Mouse (Mus musculus): ENCODE measurements around the gene Arrdc5.

Arrdc5 gene

GRCm38 (mm10) chr17:56256239-56256881, 43.7 kb downstream of the Arrdc5 start, which contains the start of gene Fem1a:
Gene Fem1a (plus strand): TSS chr17:56256810.
- DNase-seq (ENCODE audit: low spot score in 2 of 2): peak; percentile 97 to 98

DNA sequence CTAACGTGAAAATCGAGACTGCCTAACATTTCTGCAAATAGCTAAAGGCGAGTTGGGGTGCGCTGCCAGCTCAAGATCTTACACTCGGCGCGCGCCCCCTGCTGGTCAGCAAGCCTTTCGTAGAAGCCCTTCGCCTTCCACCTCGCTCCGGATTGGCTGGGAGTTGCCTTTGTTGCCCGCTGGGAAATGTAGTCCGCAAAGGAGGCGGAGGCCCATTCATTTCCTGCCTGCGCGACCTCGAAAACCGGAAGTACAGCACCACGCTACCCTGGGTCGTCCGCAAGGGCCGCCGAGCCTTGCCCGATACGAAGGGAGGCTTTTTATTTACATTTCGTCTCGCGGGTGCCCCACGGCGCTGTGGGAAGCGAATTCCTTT, 44.2 kb downstream of the Arrdc5 start:
- DNase-seq (ENCODE audit: low spot score in 2 of 2): peak; percentile 96 to 99

- peak in 1 of 2 experiments; percentile 69 for DNase-seq (ENCODE audit: low spot score in 2 of 2)
These were observed 44.7 kb downstream of the Arrdc5 start for GRCm38 (mm10) chr17:56255429-56255828.

- no peak for DNase-seq (ENCODE audit: low spot score in 2 of 2)
These were observed 45.4 kb downstream of the Arrdc5 start for GRCm38 (mm10) chr17:56254695-56255094.

DNA sequence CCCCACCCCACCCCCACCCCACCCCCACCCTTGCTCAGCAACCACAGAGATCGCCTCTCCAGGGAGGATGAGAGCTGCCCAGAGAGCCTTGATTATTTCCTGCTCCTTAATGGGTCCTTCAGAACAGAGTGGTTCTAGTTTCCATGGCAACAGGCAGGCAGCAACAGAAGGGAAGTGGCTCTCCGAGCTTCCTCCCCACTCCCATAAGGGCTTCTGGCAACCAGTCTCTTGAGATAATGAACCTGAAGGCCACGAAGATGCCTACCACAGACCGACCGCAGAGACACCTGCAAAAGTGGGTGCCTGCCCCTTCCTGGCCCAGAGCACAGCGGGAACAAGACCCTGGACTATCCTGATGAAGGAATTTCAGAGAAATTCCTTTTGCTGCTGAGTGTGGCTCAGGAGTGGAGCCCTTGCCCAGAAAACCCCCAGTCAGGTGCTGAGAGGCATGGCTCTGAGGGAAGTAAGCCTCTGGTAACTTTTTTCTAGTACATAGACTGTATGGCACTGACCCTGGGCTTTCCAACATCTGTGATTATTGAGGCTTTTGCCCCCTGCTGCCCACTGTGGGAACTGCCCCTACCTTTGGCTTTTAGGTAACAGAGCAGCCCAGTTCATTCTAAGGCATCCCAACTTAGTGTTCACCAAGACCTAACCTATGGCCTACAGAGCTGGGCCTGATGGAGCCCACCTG, 48.8 kb downstream of the Arrdc5 start:
- peak in 1 of 2 experiments; percentile 85 for DNase-seq (ENCODE audit: low spot score in 2 of 2)

- no peak for DNase-seq (ENCODE audit: low spot score in 2 of 2)
These were observed 54.5 kb downstream of the Arrdc5 start for GRCm38 (mm10) chr17:56245608-56246007.

Data from left cerebral cortex, adult 9 months (tissue).